Mouse (Mus musculus): Measurements from ENCODE around the gene Stk40. TPM values are rescaled to one million over a fixed set of nuclear protein-coding genes. Genes with fewer than 3 reads are reported as not detected.
"Not testable (repeated sequence)": the region's sequence is repeated elsewhere in the genome, so short reads cannot be mapped to it uniquely, and the experiment has no call there.

The Stk40 gene
- total RNA-seq (2015) (6.5 and 7.3 TPM in 2 replicates), total RNA-seq (2017) (5.9 and 6.0 TPM in 2 replicates)

DNA sequence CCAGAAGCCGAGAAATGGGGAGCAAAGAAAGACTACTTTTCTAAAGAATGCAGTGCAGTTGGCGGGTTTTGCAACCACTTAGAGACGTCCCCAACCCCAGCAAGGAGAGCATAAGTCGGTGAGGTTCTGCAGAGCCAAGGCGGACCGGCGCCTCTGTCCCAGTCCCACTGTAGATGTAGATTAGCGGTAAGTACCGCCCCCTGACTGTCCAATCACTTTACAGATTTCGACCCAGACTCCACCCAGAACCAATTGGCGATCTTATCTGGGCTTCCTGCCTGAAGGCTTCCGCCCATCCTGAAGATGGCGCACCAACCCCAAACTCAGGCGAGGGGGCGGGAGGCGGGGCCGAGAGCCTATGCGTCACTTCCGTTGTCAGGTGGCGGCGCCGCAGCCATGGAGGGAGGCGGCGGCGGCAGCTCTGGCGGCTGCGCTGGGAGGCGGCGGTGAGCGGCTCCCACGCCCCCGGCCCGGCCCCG lies at the start of gene Stk40:
TSS of gene Stk40 (plus strand) at position 368 of the 479 bp plus-strand sequence.
- peak; percentile 78 for ATAC-seq (replicated peaks; ENCODE audit: poor library complexity)

DNA sequence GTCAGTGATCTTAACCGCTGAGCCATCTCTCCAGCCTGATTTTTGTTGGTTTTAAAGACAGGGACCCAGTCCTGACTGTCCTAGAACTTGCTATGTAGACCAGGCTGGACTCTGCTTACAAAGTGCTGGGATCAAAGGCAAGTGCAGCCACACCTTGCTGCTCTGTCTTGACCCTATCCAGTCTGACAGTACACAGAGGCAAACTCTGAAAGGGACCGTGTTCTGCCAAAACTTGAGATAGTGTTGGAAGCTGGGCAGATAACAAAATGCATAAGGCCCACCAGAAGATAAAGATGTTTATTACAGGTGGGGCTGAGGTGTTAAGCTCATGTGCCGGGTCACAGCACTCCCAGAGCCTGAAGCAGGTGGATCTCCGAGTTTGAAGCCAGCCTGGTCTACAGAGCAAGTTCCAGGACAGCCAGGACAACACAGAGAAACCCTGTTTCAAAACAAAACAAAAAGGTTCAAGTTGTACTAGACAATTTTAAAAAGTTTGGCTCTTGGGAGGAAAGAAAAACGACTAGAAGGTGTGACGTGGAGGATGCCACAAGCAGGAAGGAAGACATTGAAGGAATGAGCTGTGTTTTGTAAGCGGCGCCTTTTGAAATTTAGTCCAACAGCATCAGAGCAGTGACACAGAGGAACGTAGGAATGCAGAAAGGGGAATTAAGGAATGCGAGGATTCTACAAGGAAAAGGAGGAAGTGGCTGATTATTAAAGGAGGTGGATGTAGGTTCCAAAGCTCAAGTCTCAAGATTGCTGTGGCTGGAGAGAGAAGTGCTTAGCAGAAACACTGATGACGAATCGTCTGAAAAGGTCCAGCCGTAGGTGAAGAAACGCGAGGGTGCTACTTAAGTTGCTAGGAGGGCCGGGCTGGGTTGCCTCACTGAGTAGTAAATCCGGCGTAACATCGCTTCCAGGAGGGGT lies 46.3 kb upstream of the Stk40 start:
- ATAC-seq (replicated peaks; ENCODE audit: poor library complexity) = peak; percentile 45

DNA sequence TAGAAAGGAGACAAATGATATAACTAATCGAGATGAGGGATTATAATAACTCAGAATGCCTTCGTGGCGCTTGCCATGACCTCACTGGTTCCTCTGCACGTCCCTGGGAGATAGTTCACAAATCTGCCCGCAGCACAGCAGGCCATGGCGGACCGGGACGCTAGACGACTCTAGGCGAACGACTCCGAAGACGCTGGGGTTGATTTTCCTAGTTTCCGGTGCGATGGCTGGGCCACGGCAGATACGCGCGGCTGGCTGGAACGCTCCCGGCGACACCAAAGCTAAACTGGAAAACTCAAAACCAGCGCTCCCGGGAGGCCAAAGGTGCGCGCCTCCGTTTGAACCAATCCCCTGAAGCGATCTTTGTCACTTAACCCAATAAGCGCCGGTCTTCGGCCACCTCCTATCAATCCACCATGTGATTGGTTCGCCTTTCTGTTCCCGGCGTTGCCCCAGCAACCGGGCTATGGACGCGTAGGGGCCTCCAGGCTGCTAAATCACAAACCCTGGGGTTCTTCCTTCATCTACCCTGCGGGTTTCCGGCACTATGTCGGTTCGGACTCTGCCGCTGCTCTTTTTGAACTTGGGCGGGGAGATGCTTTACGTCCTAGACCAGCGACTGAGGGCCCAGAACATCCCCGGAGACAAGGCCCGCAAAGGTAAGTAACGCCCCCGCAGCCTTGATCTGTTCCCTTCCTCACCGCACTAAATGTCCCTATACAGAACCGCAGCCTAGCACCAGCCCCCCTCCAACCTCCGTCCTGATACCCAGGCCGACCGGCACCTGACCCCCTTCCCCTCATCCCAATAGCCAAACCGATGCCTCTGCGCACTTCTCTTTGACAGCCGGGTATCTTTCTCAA lies 45.4 kb upstream of the Stk40 start, which contains the start of gene Oscp1:
TSS of gene Oscp1 (plus strand) at position 432 of the 863 bp plus-strand sequence.
- ATAC-seq (replicated peaks; ENCODE audit: poor library complexity) = peak; percentile 97

DNA sequence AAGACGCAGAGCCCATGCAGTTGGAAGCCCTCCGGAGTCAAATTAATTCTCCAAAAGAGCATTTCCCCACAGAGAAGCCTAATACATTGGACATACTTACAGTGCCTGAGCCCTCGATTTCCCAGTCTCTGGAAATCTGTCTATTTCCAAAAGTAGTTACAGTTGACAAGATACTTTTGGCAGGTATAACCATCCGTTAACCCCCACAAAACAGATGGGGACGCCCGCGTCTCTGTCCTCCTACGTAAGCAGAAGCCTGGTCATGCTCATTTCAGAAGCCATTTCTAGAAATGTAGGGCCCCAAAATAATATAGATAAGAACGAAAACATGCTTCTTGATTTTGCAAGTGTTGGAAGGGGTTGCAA lies 44.8 kb upstream of the Stk40 start:
- ATAC-seq (replicated peaks; ENCODE audit: poor library complexity) = no peak

DNA sequence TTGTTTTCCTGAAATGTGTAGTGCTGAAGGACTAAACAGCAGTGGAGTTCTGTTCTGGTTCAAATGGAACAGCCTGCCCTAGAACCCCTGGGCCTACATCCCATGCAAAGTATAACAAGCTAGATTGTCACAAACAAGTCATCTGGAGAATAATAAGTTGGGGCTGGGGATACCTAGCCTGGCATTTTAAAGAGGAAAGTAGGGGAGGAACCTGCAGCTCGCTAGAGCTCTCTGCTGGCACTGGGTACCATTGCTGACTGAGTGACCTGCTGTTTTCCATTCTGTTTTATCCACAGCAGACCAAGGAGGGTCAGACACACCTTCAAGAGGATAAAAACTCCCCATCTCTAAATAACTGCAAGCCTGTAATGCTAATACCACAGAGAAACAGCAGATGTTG lies 40.9 kb upstream of the Stk40 start:
- ATAC-seq (replicated peaks; ENCODE audit: poor library complexity) = no peak

DNA sequence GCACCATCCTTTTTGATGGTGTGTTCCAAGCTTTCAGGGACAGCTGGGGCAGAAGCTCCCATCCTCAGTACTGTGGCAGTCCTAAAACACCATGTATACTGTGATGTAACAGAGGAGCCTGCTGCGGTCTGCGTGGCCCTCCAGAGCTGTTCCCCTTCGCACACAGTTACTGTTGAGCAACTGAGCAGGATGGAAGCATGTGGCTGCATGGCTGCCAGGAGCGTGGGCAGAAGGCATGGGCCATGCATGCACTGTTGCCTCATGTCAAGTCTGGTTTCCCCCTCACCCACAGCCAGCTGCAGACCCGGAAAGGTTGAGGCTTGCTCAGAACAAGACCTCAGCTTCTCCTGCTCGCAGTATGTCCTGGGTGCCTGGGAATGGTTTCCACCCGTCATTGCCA lies 38.5 kb upstream of the Stk40 start:
- ATAC-seq (replicated peaks; ENCODE audit: poor library complexity) = peak; percentile 94

DNA sequence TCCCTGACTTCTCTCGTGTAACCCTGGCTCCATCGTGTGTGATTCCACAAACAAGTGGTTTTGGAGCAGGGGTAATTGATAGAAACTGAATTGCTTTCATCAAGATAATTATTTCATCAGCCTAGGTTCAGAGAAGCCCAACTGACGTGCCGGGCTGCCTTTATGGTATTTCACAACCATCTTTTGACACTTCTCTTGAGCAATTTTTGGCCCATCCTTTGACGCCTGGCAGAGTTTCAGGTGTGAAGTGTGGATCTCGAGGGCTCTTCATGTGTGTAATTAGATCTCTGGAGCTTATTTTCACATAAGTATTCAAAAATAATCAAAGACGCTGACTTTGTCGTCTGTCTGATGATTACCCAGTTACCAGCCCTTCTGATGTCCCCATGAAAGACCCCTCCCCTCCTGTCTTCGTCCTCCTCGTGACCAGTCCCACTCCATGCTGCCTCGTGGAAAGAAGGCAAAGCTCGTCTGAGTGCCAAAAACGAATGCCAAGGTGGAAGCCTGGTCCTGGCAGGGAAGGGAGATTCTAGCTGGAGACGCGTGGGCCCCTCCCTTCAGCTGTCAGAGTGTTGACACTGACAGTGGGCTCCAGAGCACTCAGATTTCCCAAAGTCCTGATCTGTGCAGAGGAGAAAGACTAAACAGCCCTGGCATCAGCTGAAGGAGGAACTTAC lies 36.2 kb upstream of the Stk40 start:
- ATAC-seq (replicated peaks; ENCODE audit: poor library complexity) = peak; percentile 47

DNA sequence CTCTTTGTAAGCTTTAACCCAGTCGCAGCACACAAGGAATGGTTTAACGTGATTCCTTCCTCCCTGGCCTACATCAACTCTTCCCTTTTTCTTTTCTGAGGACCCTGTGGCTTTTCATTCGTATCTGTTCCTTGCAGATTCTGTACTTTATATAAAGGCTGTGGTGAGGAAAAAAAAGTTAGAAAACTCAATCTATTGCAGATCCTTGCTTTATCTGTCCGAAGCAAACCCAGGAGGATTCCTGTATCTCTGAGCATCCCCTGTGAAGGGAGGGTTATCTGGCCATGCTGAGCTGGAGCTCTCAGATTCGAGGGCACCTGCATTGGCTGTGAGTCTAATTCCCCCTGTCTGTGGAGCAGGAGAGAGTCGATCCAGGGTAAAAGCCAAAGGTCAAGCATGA lies 34.9 kb upstream of the Stk40 start:
- ATAC-seq (replicated peaks; ENCODE audit: poor library complexity) = no peak

DNA sequence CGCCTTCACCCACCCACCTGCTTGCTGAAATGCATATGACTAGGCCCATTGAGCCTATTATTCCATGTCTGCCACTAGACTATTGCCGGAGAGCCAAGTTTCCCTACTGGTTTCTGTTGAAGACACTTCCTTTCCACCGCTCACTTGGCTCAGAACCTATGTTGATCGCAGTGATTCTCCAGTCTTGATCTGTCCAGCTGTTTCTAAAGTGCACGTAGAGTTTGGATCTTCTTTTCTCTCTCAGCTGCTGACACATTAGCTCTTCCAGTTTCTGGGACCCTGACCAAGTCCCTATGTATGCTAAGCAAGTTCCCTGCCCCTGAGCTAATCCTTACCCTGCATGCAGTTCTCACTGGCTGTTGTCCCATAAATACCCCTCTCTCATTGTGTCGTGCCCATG lies 25.9 kb upstream of the Stk40 start:
- ATAC-seq (replicated peaks; ENCODE audit: poor library complexity) = no peak

DNA sequence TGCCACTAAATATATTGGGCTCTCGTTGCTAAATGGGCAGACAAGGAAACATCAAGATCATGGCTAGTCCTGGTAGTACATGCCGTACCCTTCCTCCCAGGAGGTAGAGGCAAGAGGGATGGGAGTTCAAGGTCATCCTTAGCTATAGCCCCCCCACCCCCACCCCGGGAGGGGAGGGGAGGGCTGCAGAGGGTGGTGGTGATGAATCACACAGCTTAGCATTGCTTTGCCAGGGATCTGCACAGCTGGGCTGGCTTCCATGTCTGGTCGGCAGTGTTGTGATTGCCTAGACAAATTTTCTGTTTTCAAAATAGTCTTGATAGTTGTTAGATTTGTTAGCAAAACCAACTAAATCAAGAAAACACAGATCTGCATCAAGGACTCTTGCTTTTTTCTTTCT lies 24.5 kb upstream of the Stk40 start:
- ATAC-seq (replicated peaks; ENCODE audit: poor library complexity) = no peak

DNA sequence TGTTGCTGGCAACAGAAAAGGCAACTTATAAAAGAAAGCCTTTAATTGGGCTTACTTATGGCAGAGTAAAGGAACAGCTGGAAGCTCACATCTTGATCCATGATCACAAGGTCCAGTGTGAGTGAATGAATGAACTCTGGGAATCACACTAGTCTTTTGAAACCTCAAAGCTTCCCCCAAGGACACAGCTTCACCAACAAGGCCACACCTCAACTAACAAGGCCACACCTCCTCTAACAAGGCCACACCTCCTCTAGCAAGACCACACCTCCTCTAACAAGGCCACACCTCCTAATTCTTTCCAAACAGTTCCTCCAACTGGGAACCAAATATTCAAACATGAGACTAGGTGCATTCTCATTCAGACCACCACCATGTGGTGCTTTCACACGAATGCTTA lies 22.2 kb upstream of the Stk40 start:
- ATAC-seq (replicated peaks; ENCODE audit: poor library complexity) = no peak

DNA sequence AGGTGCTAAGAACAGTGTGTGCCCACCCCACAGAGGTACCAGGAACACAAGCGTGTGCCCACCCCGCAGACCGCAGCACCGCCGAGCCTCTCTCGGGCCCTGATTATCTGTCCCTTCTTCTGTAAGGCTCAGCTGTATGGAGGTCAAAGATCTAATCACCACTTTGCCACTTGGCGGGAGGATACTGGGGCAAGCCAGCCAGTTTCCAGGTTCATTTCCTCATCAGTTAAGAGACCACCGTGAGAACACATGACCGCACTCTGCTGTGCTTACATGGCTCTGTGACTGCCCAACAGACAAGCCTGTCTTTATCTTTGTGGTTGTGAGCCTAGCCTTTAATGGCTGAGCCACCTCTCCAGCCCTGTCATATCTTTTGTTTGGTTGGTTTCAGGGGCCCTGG lies 20.7 kb upstream of the Stk40 start:
- ATAC-seq (replicated peaks; ENCODE audit: poor library complexity) = peak; percentile 52

DNA sequence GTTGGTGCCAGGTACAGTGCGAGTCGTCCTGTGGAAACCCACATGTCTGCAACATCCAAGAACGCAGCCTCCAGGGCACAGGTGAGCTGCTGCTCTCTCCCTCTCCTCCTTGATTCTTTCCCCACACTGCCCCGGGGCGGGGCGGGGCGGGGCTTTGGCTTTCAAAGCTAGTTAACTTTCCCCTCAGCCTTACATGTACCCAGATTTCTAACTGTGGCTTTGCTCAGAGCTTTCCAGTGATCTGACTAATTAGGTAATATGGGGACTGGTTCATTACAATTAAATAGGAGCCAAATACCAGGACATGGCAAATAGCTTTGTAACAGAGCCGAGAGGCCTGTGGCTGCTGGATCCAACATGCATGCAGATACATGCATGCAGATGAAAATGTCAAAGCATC lies 19.4 kb upstream of the Stk40 start:
- no peak for ATAC-seq (replicated peaks; ENCODE audit: poor library complexity)

DNA sequence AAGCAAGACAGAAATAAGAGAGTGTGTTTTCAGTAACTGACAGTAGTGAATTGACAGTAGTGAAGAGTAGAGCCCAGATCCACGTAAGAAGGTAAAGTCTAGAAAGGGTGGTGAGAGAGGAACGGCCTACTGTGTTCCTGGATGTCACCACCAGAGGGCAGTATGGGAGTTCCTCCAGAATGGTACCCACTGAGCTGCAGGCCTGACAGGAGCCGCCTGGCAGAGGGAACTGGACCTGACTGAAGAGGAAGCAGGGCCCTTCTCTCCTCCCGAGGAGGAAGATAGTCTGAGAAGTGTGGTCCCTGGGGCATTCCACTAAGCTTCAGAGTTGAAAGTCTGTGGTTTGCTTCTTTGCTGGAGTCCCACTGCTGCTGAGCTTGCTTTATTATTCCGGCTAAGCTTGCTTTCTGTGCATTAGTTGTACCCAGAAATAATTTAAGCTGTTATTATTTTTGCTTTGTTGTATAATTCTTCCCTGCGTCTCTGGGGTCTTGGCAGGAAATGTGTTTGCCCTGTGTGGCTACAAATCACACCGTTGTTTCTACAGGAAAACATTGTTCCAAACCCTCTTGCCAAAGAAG lies 17.7 kb upstream of the Stk40 start:
- ATAC-seq (replicated peaks; ENCODE audit: poor library complexity) = peak; percentile 98

DNA sequence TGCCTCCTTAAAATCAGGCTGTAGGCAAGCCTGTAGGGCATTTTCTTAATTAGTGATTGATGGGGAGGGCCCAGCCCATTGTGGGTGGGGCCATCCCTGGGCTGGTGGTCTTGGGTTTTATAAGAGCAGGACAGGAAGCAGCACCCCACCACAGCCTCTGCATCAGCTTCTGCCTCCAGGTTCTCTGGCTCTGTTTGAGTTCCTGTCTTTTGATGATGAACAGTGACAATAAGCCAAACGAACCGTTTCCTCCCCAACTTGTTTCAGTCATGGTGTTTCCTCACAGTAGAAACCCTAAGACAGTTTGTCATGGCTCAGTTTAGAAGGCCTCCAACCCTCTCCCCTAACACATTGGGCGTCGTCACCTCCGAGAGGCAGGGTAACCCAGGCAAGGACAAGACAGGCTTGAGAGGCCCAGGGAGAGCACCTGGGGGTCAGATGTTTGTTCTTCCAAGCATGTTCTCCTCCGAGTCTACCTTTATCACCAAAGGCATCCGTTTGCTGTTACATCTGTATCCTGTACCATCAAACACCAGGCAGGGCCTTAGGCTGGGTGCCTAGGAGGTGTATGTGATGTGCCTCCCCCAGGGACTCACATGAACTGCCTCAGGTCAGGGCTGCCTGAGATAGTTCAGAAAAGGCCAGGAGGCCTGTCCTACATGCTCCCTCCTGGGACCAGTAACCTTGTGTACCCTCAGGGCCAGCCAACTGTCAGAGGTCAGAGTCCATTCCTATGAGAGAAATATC lies 13.5 kb upstream of the Stk40 start:
- no peak for ATAC-seq (replicated peaks; ENCODE audit: poor library complexity)

DNA sequence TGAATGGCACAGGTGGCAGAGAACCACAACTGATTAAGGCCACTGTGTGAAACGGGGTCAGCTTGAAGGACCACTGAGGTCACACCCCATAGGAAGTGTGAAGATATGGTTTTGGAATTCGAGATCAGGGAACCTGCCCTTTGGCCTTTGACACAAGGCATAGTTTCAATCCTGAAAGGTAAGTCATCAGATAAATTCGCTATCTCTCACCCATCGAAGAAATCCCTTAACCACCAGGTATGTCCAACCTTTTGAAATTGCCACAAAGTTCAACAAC lies 13.0 kb upstream of the Stk40 start:
- no peak for ATAC-seq (replicated peaks; ENCODE audit: poor library complexity)

DNA sequence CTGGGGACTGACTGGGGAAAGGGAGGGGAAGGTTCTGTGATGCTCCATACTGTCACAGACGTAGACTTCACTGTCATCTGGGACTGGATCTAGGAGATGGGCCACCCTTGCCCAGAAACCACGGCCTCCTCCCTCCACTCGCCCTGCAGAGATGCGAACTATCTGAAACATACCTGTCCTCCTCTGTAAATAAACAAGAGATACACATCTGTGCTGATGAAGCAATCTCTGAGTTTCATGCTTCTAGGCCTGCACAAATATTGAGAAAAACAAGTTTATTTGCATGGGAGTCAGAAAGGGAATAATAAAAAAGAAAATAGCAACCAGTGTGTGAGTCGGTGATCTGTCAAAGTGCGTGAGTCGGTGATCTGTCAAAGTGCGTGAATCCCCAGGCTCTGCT lies 11.9 kb upstream of the Stk40 start:
- ATAC-seq (replicated peaks; ENCODE audit: poor library complexity) = no peak

DNA sequence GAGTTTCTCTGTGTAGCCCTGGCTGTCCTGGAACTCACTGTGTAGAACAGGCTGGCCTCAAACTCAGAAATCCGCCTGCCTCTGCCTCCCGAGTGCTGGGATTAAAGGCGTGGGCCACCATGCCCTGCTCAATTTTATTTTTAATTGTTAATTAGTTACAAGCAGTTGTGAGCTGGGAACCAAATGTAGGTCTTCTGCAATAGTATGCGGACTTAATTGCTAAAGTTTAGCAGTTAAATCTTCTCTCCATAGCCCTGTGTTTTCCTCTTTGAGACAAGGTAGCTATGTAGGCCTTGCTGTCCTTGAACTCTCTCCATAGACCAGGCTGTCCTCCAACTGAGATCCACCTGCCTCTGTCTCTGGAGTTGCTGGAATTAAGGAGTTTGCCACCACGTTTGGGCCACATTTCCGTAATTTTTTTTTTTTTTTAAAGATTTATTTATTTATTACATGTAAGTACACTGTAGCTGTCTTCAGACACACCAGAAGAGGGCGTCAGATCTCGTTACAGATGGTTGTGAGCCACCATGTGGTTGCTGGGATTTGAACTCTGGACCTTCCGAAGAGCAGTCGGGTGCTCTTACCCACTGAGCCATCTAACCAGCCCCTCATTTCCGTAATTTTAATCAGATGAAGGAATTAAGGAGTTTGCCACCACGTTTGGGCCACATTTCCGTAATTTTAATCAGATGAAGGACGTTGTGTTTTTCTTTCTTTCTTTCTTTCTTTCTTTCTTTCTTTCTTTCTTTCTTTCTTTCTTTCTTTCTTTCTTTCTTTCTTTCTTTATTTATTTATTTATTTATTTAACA lies 7.9 kb upstream of the Stk40 start:
- ATAC-seq (replicated peaks; ENCODE audit: poor library complexity) = not testable (repeated sequence)

DNA sequence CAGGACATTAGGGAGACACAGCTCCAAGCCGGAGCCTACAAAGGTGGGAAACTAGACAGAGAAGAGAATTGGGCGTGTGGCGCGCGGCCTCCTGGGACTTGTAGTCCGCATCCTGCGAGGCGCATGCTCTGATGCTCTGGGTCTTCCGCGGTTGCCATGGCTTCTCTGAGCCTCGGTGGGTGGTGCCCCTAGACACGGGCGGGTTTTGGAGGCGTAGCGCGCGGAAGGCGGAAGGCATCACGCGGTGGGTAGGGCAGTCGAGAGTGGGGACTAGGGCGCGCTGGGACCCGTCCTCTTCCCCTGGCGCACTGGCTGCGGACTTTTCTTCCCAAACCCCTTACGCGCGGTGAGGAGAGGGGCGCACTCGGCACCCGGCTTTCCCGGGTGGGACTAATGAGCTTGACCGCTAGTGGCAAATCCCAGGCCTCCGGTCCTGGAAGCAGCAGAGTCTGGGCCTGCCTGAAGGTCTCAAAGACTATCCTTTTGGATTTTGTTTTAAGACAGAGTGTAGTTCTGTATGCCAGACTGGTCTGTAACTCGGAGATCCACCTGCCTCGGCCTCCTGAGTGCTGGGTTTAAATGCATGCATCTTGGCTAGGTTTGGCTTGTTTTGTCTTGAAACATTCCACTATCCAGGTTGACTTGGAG lies 7.2 kb upstream of the Stk40 start, which contains the start of gene Lsm10:
TSS of gene Lsm10 (plus strand) at position 160 of the 648 bp plus-strand sequence.
- ATAC-seq (replicated peaks; ENCODE audit: poor library complexity) = peak; percentile 98
